Mouse (Mus musculus) kidney, embryonic 14.5 days (tissue): Measurements from ENCODE around the gene Cxcr4. TPM values are rescaled to one million over a fixed set of nuclear protein-coding genes. Genes with fewer than 3 reads are reported as not detected.

ENCODE experiments used
- ATAC-seq: fragments of 200-750 bp; cut with Nextera tagmentation; 2 replicates; pipeline ENCODE4 v1.8.0; 2017; ENCODE audit warnings: moderate number of reproducible peaks, mild to moderate bottlenecking, moderate TSS enrichment, moderate library complexity; ENCODE audit not compliant: low FRiP score, low TSS enrichment
- H3K27ac ChIP-seq: fragments of 300-500 bp; sonication (generic); 2 replicates; pipeline ENCODE4 v1.5.1; 2014; ENCODE audit warnings: low read depth, mild to moderate bottlenecking, low read length, moderate library complexity, mixed read lengths
- H3K27me3 ChIP-seq: fragments of 300-500 bp; sonication (generic); 2 replicates; pipeline ENCODE4 v1.6.1; 2014; ENCODE audit warnings: mild to moderate bottlenecking, low read length; ENCODE audit not compliant: control insufficient read depth, insufficient read depth
- H3K36me3 ChIP-seq: fragments of 300-500 bp; sonication (generic); 2 replicates; pipeline ENCODE4 v1.6.1; 2014; ENCODE audit warnings: low read length, mixed read lengths; ENCODE audit not compliant: control insufficient read depth, insufficient read depth
- H3K4me1 ChIP-seq: fragments of 300-500 bp; sonication (generic); 2 replicates; pipeline ENCODE4 v1.6.1; 2014; ENCODE audit warnings: low read length, mixed read lengths; ENCODE audit not compliant: control insufficient read depth, insufficient read depth
- H3K4me2 ChIP-seq: fragments of 300-500 bp; sonication (generic); replicated peaks from 2 replicates; pipeline ENCODE4 v1.6.1; 2014; ENCODE audit warnings: low read depth, mild to moderate bottlenecking, low read length
- H3K4me3 ChIP-seq: fragments of 300-500 bp; sonication (generic); 2 replicates; pipeline ENCODE4 v1.5.1; 2014; ENCODE audit warnings: mild to moderate bottlenecking, low read length
- H3K9ac ChIP-seq: fragments of 300-500 bp; sonication (generic); 2 replicates; pipeline ENCODE4 v1.6.1; 2014; ENCODE audit warnings: low read depth, mild to moderate bottlenecking, low read length, moderate library complexity
- H3K9me3 ChIP-seq: fragments of 300-500 bp; sonication (generic); 2 replicates; pipeline ENCODE4 v1.6.1; 2016; ENCODE audit warnings: low read length; ENCODE audit not compliant: control insufficient read depth
- WGBS: fragments of 180-500 bp; shearing (Covaris S2); extraction: QIAGEN DNeasy Blood & Tissue Kit; methylation state at CpG from one replicate; pipeline ENCODE4 v1.1.7; 2014; 5-methylcytosine and 5-hydroxymethylcytosine counted together
- polyA plus RNA-seq: library from polyadenylated mRNA; unstranded; fragments of >200 nt; fragmentation: Nextera tagmentation; extraction: Ambion mirVana; gene quantifications from 2 replicates; pipeline ENCODE4 v1.2.1, GENCODE M21; 2014

The Cxcr4 gene
- polyA plus RNA-seq, 1 experiment from 2014 or later, result 10.7 TPM

DNA sequence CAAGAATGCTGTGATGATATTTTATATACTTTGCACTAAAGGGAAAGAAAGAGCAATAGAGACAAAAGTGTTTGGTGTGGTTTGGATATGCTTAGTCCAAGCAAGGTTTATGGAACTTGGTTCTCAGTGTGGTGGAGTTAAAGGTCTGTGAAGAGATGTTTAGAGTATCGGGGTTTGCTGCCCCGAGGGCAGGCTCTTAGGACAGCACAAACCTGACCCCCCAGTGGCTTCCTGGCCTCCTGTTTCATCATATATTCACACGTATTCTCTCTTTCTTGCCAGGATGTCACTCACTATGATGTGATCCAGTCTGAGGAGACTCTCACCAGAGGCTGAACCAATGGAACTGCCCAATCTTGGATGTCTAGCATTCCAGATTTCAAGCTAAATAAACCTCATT lies 43.1 kb downstream of the Cxcr4 start:
- Histone ChIP-seq H3K4me3 (no peak overlapping the region), H3K27ac (no peak overlapping the region), H3K4me2 (no peak overlapping the region), H3K27me3 (no peaks in the 10 kb centered on the region), H3K4me1 (no peaks in the 10 kb centered on the region), H3K9ac (no peak overlapping the region), H3K9me3 (no peaks in the 10 kb centered on the region), H3K36me3 (no peaks in the 10 kb centered on the region)
- ATAC-seq, result no peak
- 59% methylated on average over 3 of the region's 3 CpGs for WGBS

DNA sequence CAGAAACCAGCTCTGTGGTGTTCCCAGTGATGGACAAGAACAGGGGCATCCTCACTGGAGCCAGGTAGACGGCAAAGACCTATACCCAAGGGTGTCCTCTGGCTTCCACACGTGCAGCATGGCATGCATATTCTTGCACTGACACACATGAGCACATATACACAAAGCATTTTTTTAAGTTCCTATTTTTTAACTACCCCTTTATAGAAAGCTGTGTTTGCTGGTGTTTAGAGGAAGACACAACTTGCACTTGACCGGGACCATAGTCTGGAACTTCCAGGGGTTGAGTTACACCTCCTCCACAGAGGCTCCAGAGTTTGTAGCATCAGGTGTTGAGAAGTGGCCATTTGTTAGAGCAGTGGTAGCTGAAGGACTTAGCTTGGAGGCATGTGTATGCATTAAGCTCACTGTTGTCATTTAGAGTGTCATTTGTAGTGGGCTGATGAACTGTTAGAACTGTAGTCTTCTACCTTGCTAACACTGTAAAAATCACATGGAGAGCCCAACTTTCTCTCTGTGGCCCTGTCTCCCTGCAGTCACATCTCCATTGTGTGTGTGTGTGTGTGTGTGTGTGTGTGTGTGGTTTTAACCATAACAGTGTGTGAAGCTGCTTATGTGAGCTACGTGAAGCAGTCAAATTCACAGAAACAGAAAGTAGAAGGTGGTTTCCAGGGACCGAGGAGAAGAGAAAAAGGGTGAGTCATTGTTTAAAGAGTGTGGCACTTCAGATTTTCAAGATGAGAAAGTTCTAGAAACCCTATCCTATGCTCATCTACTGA lies 43.7 kb downstream of the Cxcr4 start:
- H3K9me3 ChIP-seq, result no peaks in the 10 kb centered on the region
- no peaks in the 10 kb centered on the region for H3K27me3 ChIP-seq
- no peak overlapping the region for H3K27ac ChIP-seq
- 75% methylated on average over 5 of the region's 5 CpGs for WGBS
- ATAC-seq, result no peak
- no peak overlapping the region for H3K4me2 ChIP-seq
- no peak overlapping the region for H3K4me3 ChIP-seq
- H3K36me3 ChIP-seq, result no peaks in the 10 kb centered on the region
- H3K4me1 ChIP-seq, result no peaks in the 10 kb centered on the region
- H3K9ac ChIP-seq, result no peak overlapping the region

DNA sequence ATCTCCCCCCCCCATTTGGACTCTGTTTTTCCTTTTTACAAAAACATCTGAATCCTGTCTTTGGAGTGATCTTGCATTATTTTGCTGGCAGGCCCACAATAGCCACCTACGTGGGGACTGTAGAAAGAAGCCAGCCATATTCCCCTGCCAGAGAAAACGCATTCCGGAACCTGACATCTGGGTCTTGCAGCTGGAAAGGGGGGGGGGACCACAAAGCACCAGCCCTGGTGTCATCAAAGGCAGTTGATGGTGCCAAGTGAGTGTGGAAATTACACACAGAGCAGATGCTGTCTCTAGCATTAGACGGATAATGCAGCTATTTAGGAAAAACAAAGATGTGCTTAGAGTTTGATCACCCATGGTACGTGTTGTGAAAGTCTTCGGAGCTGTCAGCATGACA lies 46.4 kb downstream of the Cxcr4 start:
- no peak overlapping the region for H3K4me3 ChIP-seq
- H3K9me3 ChIP-seq, result no peaks in the 10 kb centered on the region
- no peak overlapping the region for H3K4me2 ChIP-seq
- no peak overlapping the region for H3K27ac ChIP-seq
- 80% methylated on average over 6 of the region's 6 CpGs for WGBS
- ATAC-seq, result no peak
- no peaks in the 10 kb centered on the region for H3K27me3 ChIP-seq
- H3K36me3 ChIP-seq, result no peaks in the 10 kb centered on the region
- no peaks in the 10 kb centered on the region for H3K4me1 ChIP-seq
- no peak overlapping the region for H3K9ac ChIP-seq

DNA sequence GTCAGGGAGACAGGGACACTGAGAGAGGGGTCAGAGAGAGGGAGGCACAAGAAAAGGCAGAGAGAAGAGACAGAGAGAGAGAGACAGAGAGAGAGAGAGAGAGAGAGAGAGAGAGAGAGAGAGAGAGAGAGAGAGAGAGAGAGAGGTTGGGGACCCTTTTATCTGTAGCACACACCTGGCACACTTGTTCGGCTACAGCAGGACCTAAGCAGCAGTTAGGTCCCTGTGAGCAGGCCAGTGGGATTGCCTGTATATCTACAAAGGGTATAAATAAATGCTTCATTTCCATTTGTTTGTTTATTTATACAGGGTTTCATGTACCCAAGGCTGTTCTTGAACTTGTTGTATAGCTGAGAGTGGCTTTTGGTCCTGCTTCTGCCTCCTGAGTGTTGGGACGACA lies 49.0 kb downstream of the Cxcr4 start:
- WGBS, result 89% methylated on average over 2 of the region's 2 CpGs
- no peaks in the 10 kb centered on the region for H3K9me3 ChIP-seq
- no peak overlapping the region for H3K27ac ChIP-seq
- ATAC-seq, result no peak
- no peaks in the 10 kb centered on the region for H3K4me1 ChIP-seq
- no peaks in the 10 kb centered on the region for H3K36me3 ChIP-seq
- H3K4me3 ChIP-seq, result no peak overlapping the region
- no peak overlapping the region for H3K9ac ChIP-seq
- H3K27me3 ChIP-seq, result no peaks in the 10 kb centered on the region
- H3K4me2 ChIP-seq, result no peak overlapping the region

DNA sequence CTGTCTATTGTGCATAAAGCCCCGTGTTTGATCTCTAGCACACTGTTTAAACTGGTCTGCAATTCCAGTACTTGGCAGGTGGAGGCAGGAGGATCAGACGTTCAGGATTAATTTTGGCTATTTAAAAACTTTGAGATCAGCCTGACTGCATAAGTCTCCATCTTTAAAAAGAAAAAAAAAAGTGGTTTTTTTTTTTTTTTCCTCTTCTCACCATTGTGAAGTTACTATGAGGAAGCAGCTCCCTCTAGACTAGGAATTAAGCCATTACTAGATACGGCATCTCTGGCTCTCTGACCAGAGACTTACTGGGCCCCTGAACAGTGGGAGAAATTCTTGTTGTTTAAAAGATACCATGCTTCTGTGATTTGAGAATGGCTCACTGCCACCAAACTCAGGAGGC lies 49.5 kb downstream of the Cxcr4 start:
- H3K4me3 ChIP-seq, result no peak overlapping the region
- ATAC-seq, result no peak
- 70% methylated on average over 3 of the region's 3 CpGs for WGBS
- H3K27ac ChIP-seq, result no peak overlapping the region
- H3K9ac ChIP-seq, result no peak overlapping the region
- no peaks in the 10 kb centered on the region for H3K9me3 ChIP-seq
- no peaks in the 10 kb centered on the region for H3K4me1 ChIP-seq
- no peaks in the 10 kb centered on the region for H3K36me3 ChIP-seq
- H3K4me2 ChIP-seq, result no peak overlapping the region
- no peaks in the 10 kb centered on the region for H3K27me3 ChIP-seq

DNA sequence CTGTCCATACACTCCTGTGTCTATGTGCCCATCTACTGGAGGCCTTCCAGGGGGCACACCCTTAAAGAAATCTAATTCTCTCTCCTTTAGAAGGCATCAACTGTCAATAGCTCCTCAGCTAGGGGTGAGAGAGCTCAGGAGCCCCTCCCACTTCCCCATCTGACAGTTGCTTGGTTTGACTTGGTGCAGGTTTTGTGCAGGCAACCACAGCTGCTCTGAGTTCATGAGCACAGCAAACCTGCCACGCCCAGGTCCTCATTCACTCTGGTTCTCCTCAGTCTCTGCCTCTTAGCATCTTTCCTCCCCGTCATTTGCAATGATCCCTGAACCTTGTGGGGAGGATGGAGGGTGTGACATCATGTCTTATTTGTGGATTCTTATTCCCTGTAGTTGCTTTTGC lies 51.9 kb downstream of the Cxcr4 start:
- ATAC-seq, result no peak
- H3K36me3 ChIP-seq, result no peaks in the 10 kb centered on the region
- H3K27me3 ChIP-seq, result no peaks in the 10 kb centered on the region
- H3K9me3 ChIP-seq, result no peaks in the 10 kb centered on the region
- 80% methylated on average over 2 of the region's 2 CpGs for WGBS
- H3K27ac ChIP-seq, result no peak overlapping the region
- no peak overlapping the region for H3K9ac ChIP-seq
- no peak overlapping the region for H3K4me2 ChIP-seq
- no peaks in the 10 kb centered on the region for H3K4me1 ChIP-seq
- H3K4me3 ChIP-seq, result no peak overlapping the region

DNA sequence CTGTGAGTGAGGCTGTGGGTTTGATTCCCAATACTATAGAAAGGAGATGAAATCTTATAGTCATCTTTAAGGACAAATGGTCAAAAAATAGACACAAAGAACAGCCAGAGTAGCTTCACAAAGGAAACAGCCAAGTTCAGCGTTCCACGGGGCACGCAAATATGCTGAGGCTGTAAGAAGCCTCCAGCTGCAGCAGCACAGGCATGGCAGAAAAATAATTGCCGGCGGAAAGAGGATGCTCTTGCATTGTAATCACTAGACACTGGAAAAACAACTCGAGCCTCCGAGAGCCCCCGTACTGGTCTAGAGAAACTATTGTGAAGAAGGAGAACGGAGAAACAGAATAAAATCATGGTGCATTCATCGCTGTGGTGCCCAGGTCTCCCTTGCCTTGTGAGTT lies 52.5 kb downstream of the Cxcr4 start:
- Histone ChIP-seq H3K4me1 (no peaks in the 10 kb centered on the region), H3K27ac (no peak overlapping the region), H3K36me3 (no peaks in the 10 kb centered on the region), H3K9me3 (no peaks in the 10 kb centered on the region), H3K9ac (no peak overlapping the region), H3K4me2 (no peak overlapping the region), H3K4me3 (no peak overlapping the region), H3K27me3 (no peaks in the 10 kb centered on the region)
- WGBS, result 54% methylated on average over 10 of the region's 10 CpGs
- ATAC-seq, result no peak

Other genes with a start within 250 kb of the Cxcr4 start
- gene Mcm6, start 232.6 kb downstream of the Cxcr4 start, polyA plus RNA-seq, result 176 and 308 TPM in 2 replicates
- gene Dars, start 174.9 kb downstream of the Cxcr4 start, polyA plus RNA-seq, result 108 and 150 TPM in 2 replicates